Mouse (Mus musculus) olfactory bulb, adult 2 months (tissue): ENCODE results near the gene Tmem88.

Experiments
- CTCF ChIP-seq: fragments of 200-500 bp; IDR thresholded peaks from 2 replicates; pipeline ENCODE4 v1.5.1; 2012; ENCODE audit warnings: low read depth, mild to moderate bottlenecking, low read length, moderate library complexity; ENCODE audit not compliant: insufficient read depth
- POLR2A ChIP-seq: fragments of 200-500 bp; IDR thresholded peaks from 2 replicates; pipeline ENCODE4 v1.6.1; 2012; ENCODE audit warnings: mild to moderate bottlenecking, low read depth, low read length, moderate library complexity; ENCODE audit not compliant: insufficient read depth

- TF ChIP-seq CTCF (no peak), POLR2A (no peak)
Observed at GRCm38 (mm10) chr11:69405397-69406200, 7.6 kb upstream of the Tmem88 start.
